Mouse (Mus musculus): ENCODE results near the gene Psenen.

The Psenen gene

DNA sequence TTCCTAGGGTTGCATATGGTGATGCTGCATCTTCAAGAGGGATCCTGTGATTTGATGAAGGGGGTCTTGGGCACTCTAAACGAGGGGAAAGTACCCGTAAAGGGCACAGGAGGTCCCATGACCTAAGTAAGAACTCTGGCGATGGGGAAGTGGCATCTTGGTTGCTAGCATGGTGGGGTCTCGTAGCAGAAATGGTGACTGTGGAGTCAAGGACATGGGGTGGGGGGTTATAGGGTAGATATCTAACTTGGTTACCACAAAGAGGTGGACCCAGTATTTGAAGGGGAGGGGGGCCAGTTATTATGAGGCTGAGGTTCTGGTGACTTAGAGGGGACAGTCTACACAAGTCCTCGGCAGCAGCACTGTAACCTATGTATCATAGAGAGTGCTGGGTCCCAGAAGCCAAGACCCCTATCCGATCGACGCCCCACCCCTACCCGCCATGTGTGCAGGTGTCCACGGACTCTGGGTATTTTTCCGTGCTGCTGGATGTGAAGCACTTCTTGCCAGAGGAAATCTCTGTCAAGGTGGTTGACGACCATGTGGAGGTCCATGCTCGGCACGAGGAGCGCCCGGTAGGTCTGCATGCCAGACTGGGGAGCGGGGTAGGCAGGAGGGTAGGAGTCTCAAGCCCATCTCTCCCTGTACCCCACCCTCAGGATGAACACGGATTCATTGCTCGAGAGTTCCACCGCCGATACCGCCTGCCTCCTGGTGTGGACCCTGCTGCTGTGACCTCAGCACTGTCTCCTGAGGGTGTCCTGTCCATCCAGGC is 9.4 kb downstream of the Psenen start:
- no peak for DNase-seq (ENCODE audit: low read depth)

DNA sequence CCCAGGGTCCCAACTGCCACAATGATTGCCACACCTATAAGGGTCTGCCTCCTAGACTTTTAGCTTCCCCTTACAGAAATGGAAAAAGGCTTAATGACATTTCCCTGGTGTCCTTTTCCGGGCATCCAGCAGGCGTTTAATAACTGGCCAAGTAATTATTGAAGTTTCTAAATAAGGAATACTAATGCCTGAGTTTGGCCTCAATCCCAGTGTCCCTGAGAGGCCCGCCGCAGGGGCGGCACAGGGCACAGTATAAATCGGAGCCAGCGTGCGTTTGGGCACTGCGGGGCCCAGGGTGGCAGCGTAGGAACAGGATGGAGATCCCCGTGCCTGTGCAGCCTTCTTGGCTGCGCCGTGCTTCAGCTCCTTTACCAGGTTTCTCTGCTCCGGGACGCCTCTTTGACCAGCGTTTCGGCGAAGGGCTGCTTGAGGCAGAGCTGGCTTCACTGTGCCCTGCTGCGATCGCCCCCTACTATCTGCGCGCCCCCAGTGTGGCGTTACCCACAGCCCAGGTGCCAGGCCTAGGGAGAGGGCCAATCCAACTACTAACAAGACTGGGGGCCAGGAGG is 10.3 kb downstream of the Psenen start:
- DNase-seq (ENCODE audit: low read depth): no peak

DNA sequence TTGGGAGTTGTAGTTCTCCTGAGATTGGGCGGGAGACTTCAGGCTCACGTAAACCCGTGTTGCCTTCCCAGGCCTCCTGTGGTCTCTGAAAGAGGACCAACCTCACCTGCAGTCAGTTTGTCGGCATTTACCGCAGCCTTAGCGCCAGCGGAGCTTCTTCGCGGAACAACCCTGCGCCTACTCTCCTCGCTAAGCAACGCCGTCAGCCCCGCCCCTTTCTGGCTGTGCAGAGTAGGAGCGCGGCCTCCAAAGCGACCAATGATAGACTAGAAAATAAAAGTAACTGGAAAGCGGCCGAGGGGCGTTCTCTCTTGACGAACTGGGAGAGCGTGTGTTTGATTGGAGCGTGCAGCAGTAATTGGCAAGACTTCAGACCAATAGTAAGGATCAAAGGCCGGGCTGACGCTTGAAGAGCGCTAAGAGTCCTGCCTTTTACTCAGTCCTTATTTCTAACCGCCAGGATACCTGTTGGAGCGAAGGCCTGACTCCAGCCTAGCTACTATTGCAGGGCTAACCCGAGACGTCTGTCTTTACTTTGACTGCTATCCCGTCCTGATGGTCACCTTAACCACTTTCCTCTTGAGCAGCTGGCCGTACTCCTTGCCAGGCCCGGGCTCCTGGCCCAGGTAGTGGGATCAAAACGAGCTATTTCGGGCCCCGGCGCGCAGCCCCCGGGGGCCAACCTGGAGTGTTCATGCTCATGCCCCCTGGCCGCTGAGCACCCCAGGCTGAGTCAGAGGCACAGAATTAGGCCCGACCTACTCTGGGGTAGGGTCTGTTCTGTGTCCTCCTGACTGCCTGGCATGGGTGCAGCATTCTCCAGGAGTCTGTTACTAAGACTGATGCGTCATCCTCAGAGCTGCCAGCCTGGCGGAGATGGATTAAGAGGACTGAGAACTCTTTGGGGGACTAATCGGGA is 11.1 kb downstream of the Psenen start, which contains the start of the genes Hspb6 and Proser3:
TSS of gene Hspb6 (plus strand) at position 77 of the 919 bp plus-strand sequence.
TSS of gene Proser3 (minus strand) at position 198 of the 919 bp plus-strand sequence.
- DNase-seq (ENCODE audit: low read depth): peak; percentile 99

DNA sequence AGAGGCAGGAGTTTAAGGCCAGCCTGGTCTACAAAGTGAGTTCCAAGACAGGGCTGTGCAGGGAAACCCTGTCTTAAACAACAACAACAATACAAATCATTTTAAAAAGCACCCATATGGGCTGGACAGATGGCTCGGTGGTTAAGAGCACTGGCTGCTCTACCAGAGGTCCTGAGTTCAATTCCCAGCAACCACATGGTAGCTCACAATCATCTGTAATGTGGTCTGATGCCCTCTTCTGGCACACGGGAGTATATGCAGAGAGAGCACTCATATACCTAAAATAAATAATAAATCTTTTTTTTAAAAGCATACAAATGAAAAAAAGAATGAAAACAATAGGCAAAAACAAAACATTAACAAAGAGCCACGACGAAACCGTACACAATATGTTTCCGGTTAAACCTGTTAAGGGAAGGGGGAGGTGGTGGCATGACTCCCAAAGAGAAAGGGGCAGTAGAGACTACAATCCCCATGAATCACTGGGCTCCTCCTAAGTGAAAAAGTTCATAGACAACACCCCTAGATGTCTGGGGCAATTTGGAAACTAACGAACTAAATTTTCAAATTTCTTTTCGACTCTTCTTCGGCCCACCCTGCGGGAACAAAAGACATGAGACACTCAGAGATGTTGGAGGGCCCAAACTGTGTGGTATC is 11.9 kb downstream of the Psenen start:
- no peak for DNase-seq (ENCODE audit: low read depth)

DNA sequence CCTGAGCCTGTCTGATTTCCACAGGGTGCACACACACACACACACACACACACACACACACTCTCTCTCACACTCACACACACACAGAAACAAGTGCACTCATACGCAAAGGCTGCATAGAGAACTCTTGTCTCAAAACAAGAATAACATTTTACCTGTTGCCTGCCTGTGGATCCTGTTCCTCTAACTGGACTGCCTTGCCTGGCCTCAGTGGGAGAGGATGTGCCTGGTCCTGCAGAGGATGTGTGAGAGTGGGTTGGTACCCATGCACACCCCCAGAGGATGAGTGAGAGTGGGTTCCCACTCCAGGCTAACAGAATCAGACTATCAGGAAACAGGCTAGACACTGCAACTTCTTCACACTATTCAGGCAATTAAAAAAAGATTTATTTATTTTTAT is 12.8 kb downstream of the Psenen start:
- no peak for DNase-seq (ENCODE audit: low read depth)

DNA sequence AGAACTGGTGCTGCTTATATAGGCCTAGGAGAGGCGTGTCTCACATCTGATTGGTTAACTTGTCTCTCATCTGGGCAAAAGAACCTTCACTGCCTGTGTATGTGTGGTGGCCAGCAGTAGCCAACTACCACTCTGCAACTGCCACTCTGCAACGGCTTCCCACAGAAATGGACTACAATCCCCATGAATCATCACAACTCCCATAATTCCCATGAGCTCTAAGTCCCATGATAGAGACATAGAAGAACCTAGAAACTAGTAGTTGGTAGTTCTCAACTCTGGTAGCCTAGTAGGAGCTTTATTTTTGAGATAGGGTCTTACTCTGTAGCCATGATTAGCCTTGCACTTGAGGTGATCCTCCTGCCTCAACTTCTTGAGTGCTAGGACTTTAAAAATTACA is 13.5 kb downstream of the Psenen start:
- DNase-seq (ENCODE audit: low read depth): no peak

DNA sequence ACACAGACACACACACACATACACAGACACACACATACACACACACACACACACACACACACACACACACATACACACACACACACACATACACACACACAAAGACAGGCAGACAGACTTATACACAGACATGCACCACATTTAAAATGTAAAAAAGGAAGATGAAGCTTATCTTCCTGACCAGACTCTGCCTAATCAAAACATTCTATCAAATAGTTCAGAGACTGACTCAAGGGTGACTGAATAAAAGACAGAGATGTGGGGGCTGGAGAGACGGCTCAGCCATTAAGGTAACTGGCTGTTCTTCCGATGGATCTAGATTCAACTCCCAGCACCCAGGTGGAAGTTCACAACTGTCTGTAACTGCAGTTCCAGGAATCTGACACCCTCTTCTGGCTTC is 19.1 kb downstream of the Psenen start:
- DNase-seq (ENCODE audit: low read depth): peak; percentile 37

DNA sequence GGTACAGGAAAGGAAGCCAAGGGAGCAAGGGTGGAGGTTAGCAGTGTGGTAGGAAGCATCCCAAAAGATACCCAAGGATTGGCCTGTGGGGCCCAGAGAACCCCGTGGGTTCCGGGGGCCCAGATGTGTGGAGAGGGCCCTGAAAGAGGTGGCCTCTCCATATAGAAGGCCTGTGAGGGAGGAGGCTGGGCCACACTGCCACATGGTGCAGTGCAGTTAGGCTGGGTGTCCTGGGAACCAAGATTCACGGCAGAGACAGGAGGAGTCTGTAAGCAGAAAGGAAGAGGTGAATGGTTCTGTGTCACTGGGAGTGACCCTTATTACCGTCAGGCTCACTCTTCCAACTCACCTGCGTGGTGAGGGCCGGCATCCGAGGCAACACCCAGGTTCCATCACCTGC is 22.9 kb downstream of the Psenen start:
- no peak for DNase-seq (ENCODE audit: low read depth)

DNA sequence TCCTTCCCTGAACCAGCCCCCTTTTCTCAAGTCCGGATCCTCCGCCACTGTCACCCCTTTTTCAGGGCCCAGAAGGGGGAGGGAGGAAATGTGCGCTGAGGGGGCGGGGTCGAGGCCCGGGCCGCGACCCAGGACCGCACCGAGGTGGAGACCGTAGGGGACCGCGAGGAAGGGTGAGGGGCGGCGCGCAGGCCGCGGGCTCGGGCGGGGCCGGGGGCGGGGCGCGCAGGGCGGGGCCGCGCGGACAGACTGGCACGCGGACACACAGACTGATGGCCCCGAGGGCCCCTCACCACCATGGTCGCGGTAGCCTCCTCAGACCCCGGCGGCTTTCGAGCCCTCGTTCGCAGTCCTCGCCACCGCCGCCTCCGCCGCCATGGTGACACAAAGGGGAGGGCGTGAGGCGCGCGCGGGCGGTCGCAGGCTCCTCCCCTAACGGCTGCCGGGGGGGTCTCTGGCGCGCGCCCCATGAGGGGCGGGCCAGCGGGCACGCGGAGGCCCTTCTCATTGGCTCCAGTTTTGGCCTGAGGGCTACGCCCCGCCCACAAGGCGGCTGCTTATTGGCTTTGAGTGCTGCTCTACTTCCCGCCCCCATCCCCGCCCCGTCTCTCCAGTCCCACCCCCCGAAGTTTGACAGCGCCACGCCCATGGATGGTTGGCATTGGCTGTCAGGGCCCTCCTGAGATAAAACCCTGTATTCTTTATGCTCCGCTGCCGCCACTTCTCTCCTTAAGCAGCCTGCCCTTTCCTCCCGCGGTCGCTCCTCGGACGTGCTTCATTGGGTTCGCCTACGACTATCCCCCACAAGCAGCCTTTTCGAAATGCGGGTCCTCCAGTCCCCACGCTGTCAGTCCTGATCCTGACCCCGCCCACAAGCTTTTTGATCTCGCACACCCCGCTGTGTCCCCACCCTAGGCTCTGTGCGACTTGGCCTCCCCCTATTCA is 28.5 kb downstream of the Psenen start, which contains the start of gene Arhgap33:
TSS of gene Arhgap33 (minus strand) at position 428 of the 945 bp plus-strand sequence.
- peak; percentile 98 for DNase-seq (ENCODE audit: low read depth)

DNA sequence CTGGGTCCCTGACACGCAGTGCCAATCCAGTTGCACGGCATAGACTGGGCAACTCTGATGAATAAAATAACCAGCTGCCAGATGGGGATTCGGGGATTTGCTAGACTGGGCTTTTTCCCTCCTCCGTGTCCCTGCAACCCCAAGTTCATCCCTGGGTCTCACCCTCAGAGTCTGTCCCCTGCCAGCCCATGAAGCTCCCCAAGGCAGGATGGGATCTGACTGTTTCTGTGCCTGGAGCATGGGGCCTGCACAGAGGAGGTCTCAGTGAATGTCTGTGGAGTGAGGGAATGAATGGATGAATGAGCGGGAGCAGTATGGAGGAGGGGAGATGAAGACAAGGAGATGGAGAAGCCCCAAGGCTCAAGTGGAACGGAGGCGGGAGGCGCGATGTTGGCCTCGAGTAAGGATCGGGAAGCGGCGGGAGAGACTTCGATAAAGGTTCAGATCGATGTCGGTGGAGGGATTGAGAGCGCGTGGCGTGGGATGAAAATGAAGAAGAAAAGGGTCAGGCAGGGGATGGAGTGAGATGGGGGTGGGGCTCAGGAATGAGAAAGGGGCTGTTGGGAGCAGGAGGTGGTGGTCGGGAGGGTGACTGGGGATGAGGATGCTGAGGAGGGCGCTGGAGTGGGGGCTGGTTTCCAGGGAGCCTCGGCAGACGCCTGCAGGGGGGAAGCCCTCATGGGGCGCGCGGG is 29.3 kb downstream of the Psenen start:
- no peak for DNase-seq (ENCODE audit: low read depth)

DNA sequence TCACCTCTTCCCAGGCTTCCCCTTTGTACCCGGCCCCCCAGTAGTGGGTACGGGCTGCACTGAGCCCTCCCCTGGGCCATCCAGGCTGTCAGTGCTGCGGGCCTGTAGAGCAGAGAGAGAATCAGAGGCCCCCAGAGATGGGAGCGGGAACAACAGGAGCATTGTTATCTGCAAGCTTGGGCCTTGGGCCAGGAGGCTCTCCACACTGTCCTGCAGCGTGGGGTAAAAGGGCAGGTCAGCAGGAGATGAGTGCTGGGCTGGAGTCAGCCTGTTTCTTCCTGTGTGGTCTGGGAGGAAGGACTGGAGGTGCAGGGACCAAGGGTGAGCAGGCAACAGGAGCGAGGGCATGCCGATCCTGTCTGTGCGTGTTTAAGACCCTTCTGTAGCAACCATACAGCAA is 30.5 kb downstream of the Psenen start:
- DNase-seq (ENCODE audit: low read depth): no peak

DNA sequence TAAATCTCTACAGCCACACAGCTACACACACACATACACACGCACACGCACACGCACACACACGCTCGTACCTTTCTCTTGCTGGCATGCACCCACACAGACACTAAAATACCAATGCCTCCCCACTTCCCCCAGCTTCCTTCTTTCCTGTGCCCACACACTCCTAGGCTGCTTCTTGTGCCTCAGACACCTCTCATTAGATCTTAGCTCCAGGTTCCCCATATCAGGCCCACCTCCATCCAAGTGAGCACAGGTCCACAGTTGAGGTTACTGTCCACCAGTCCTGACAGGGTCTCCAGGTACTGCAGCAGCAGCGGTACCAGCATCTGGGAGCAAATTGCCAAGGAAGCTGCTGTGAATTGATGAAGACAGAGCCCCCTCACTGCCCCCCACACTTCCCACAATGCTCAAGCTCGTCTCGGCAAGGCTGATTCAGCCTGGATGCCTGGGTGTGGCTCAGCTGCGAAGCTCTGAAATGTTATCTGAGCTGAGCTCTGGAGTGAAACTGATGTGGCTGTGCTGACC is 32.1 kb downstream of the Psenen start:
- no peak for DNase-seq (ENCODE audit: low read depth)

DNA sequence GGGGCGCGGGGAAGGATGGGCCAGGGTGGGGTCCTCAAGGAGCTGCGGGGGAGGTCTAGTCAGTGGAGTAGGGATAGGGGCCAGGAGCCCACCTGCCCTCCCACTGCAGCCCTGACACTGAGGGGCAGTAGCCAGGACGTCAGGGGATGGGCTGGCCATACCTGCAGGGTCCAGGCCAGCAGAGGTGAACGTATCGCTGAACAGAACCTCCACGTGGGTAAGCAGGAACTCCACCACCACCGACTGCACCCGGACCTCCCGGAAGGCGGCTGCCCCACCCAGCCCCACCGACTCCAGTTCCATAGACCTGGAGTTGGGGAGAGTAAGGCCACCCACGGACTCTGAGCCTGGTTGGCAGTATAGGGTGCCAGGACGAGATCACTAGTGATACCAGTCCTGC is 36.4 kb downstream of the Psenen start:
- no peak for DNase-seq (ENCODE audit: low read depth)

DNA sequence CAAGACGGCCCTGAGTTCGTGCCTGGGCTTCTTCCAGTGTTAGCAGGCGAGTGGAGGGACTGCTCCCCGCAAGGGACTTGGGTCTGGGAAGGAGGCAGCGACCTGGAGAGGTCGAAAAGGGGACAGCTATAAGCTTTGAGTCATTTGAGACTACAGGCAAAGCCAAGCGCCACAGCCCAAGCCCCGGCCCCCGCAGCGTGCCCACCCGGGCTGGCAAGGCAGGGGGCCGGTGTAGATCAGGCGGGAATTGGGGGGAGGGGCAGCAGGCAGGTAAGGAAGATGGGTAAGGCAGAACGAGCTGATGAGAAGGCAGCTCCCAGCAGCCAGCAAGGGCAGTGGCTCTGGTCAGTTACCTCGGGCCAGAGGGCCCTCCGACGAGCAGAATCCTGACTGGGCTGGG is 37.0 kb downstream of the Psenen start:
- DNase-seq (ENCODE audit: low read depth): no peak

DNA sequence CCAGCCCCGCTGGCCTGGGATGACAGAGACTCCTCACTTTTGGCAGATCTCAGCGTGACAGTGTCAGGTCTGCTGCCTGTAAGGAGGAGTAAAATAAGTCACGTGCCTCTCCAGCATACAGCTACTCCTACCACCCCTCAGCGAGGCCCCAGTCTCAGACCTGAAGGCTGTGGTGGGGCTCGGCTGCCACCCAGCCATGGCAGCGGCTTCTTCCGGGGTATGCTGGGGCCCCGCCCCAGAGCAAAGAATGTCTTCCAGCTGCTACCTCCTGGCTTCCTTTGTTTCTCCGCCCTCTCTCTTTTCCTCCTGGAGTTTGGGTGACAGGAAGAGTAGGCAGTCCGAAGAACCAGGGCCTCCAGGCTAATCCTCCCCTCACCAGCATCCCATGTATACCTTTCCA is 37.5 kb downstream of the Psenen start:
- no peak for DNase-seq (ENCODE audit: low read depth)

DNA sequence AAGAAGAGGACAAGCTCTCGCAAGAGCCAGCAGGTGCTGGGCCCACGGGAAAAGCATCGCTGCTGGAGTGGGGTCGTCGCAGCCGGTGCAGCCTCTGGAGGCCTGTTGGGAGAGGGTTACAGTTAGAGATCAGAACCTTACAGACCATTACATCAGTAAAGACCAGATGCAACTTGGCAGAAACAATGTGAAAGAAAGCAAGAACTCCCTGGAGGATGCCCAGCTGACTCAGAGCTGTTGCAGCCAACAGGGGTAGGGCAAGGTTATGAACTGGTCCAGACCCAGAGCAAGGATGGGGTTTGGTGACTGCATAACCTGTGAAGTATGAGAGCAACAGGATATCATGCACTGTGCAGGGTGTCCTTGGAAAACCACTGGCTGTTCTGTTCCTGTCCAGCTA is 38.9 kb downstream of the Psenen start:
- no peak for DNase-seq (ENCODE audit: low read depth)

DNA sequence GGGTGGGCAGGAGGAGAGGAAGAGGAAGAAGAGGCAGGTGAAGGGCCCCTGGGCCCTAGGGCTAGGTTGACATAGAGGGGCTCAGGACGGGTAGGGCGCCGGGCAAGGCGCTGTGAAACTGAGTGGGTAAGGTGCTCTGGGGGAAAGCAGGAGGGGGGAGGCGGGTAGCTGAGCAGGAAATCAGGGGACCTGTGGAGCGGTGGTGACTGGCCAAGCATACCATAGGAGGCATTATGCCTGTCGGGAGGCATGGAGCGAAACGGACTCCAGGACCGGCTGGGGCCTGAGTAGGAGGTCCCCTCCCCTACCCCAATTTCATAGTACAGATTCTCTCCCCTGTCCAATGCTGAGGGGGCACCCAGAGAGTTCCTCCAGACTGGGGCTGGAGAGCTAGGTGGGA is 40.6 kb downstream of the Psenen start:
- no peak for DNase-seq (ENCODE audit: low read depth)

DNA sequence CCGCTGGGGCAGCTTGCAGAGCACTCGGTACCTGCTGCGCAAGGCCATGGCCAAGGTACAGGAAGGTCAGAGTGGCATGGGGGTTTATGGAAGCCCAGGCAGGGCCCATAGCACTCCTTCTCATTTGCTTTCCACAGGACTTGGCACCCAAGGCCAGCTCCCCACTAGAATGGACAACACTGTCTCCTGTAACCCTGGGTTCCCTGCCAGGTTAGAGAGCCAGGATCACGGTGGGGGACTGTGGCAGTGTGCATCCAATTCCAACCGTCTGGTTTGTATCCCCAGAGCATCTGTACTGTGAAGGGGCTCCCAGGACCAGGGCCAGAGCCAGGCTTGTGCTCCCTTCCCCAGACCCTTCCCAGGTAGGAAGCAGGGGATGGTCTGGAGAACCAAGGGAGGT is 42.6 kb downstream of the Psenen start:
- DNase-seq (ENCODE audit: low read depth): no peak

DNA sequence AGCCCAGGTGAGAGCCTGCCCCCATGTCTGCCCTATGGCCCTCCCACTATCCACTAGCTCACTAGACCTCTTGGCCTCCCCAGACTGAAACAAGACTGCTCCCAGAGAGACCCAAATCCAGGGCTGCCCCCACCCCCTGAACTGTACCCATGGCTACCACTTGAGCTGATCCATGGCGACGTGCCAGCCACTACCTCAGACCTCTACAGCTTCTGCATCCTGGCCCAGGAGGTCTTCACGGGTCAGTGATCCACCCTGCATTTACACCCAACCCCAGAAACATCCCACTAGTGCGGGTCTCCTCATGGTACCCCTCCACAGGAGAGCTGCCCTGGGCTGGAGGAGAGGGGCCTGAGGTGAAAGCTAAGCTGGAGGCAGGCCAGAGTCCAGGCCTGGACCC is 43.0 kb downstream of the Psenen start:
- DNase-seq (ENCODE audit: low read depth): no peak

DNA sequence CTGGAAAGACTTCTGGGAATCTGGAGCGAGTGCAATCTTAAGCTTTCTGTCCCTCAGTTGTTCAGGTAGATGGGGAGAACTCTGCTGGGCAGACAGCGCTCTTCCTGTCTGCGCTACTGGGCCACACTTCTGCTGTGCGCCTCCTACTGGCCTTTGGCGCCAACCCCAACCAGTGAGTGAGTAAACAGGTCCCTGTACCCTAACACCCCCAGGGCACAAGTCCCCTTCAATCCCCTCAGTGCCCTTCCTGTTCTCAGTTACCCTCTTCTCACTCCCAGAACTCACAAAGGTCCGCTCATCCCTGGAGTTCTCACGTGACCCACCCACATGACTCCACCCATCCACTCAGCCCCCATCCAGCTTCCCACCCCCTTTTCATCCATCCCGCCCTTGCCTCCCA is 45.1 kb downstream of the Psenen start:
- DNase-seq (ENCODE audit: low read depth): no peak
